Mouse (Mus musculus) lung, postnatal 0 days (tissue): ENCODE measurements around the gene Mpped1. TPM values are rescaled to one million over a fixed set of nuclear protein-coding genes. Genes with fewer than 3 reads are reported as not detected.
A peak's percentile ranks its signal among the peaks of the same experiment; 100 is the strongest.

ENCODE experiments used
- ATAC-seq: fragments of 200-750 bp; cut with Nextera tagmentation; 2 replicates; pipeline ENCODE4 v1.8.0; 2017; ENCODE audit warnings: moderate library complexity
- DNase-seq: peaks from one replicate; pipeline ENCODE4 v3.0.0-alpha.2; 2016; ENCODE audit warnings: low spot score
- H3K27ac ChIP-seq: fragments of 300-500 bp; sonication (generic); 2 replicates; pipeline ENCODE4 v1.5.1; 2014; ENCODE audit warnings: antibody characterized with exemption, mild to moderate bottlenecking, low read length, mixed read lengths
- H3K27me3 ChIP-seq: fragments of 300-500 bp; sonication (generic); replicated peaks from 2 replicates; pipeline ENCODE4 v1.6.1; 2014; ENCODE audit warnings: low read length, mixed read lengths; ENCODE audit not compliant: insufficient read depth
- H3K36me3 ChIP-seq: fragments of 300-500 bp; sonication (generic); 2 replicates; pipeline ENCODE4 v1.6.1; 2014; ENCODE audit warnings: low read length, mixed read lengths; ENCODE audit not compliant: insufficient read depth
- H3K4me1 ChIP-seq: fragments of 300-500 bp; sonication (generic); 2 replicates; pipeline ENCODE4 v1.6.1; 2014; ENCODE audit warnings: antibody characterized with exemption, low read depth, low read length, mixed read lengths; ENCODE audit not compliant: insufficient read depth
- H3K4me2 ChIP-seq: fragments of 300-500 bp; sonication (generic); replicated peaks from 2 replicates; pipeline ENCODE4 v1.6.1; 2014; ENCODE audit warnings: low read depth, mild to moderate bottlenecking, low read length, moderate library complexity, mixed read lengths
- H3K4me3 ChIP-seq: fragments of 300-500 bp; sonication (generic); 2 replicates; pipeline ENCODE4 v1.5.1; 2014; ENCODE audit warnings: low read depth, low read length
- H3K9ac ChIP-seq: fragments of 300-500 bp; sonication (generic); replicated peaks from 2 replicates; pipeline ENCODE4 v1.6.1; 2014; ENCODE audit warnings: low read depth, mild to moderate bottlenecking
- H3K9me3 ChIP-seq: fragments of 300-500 bp; sonication (generic); 2 replicates; pipeline ENCODE4 v1.6.1; 2016; ENCODE audit warnings: low read length, mixed read lengths
- CTCF ChIP-seq: IDR thresholded peaks from 2 replicates; pipeline ENCODE4 v1.5.1; 2016; ENCODE audit warnings: antibody characterized with exemption, mild to moderate bottlenecking
- EP300 ChIP-seq: IDR thresholded peaks from 2 replicates; pipeline ENCODE4 v1.6.1; 2016; ENCODE audit warnings: antibody characterized with exemption, mild to moderate bottlenecking, control low read depth
- WGBS: fragments of 180-500 bp; shearing (Covaris S2); extraction: QIAGEN DNeasy Blood & Tissue Kit; methylation state at CpG from one replicate; pipeline ENCODE4 v1.1.7; 2014; 5-methylcytosine and 5-hydroxymethylcytosine counted together
- polyA plus RNA-seq: library from polyadenylated mRNA; unstranded; fragments of >200 nt; fragmentation: Nextera tagmentation; extraction: Ambion mirVana; gene quantifications from 2 replicates; pipeline ENCODE4 v1.2.1, GENCODE M21; 2015

The Mpped1 gene
- polyA plus RNA-seq, 1 experiment from 2014 or later = not detected

- Histone ChIP-seq H3K9ac (no peak overlapping the region), H3K27me3 (no peaks in the 10 kb centered on the region), H3K36me3 (no peaks in the 10 kb centered on the region), H3K9me3 (no peaks in the 10 kb centered on the region), H3K4me2 (no peak overlapping the region), H3K4me3 (no peak overlapping the region), H3K27ac (no peak overlapping the region), H3K4me1 (no peaks in the 10 kb centered on the region)
- no peak for TF ChIP-seq CTCF
- no peak for TF ChIP-seq EP300
- no peak for ATAC-seq
- 85% methylated on average over 9 of the region's 9 CpGs for WGBS
- no peak for DNase-seq
Observed at GRCm38 (mm10) chr15:83884291-83884690, 105.0 kb downstream of the Mpped1 start.

- TF ChIP-seq CTCF (no peak), EP300 (no peak)
- 81% methylated on average over 15 of the region's 15 CpGs for WGBS
- Histone ChIP-seq H3K27me3 (no peaks in the 10 kb centered on the region), H3K9ac (no peak overlapping the region), H3K9me3 (no peaks in the 10 kb centered on the region), H3K4me3 (no peak overlapping the region), H3K4me2 (no peak overlapping the region), H3K27ac (no peak overlapping the region), H3K36me3 (no peaks in the 10 kb centered on the region), H3K4me1 (no peaks in the 10 kb centered on the region)
- DNase-seq (no peak), ATAC-seq (no peak)
Observed at GRCm38 (mm10) chr15:83892871-83893270, 113.6 kb downstream of the Mpped1 start.

GRCm38 (mm10) chr15:83894261-83894660, 115.0 kb downstream of the Mpped1 start:
- no peaks in the 10 kb centered on the region for H3K36me3 ChIP-seq
- 74% methylated on average over 7 of the region's 7 CpGs for WGBS
- no peak for ATAC-seq
- H3K9me3 ChIP-seq = no peaks in the 10 kb centered on the region
- no peak for DNase-seq
- no peak overlapping the region for H3K9ac ChIP-seq
- H3K27ac ChIP-seq = no peak overlapping the region
- TF ChIP-seq CTCF (no peak), EP300 (no peak)
- no peak overlapping the region for H3K4me2 ChIP-seq
- H3K4me1 ChIP-seq = no peaks in the 10 kb centered on the region
- no peak overlapping the region for H3K4me3 ChIP-seq
- no peaks in the 10 kb centered on the region for H3K27me3 ChIP-seq

GRCm38 (mm10) chr15:83896011-83896410, 116.7 kb downstream of the Mpped1 start:
- no peaks in the 10 kb centered on the region for H3K9me3 ChIP-seq
- no peak for TF ChIP-seq EP300
- no peak for TF ChIP-seq CTCF
- H3K4me1 ChIP-seq = no peaks in the 10 kb centered on the region
- H3K9ac ChIP-seq = no peak overlapping the region
- DNase-seq = no peak
- H3K27ac ChIP-seq = no peak overlapping the region
- H3K4me3 ChIP-seq = no peak overlapping the region
- H3K27me3 ChIP-seq = no peaks in the 10 kb centered on the region
- no peak for ATAC-seq
- H3K4me2 ChIP-seq = no peak overlapping the region
- H3K36me3 ChIP-seq = no peaks in the 10 kb centered on the region
- 37% methylated on average over 9 of the region's 9 CpGs for WGBS

GRCm38 (mm10) chr15:83897286-83897685, 118.0 kb downstream of the Mpped1 start:
- Histone ChIP-seq H3K4me3 (no peak overlapping the region), H3K27me3 (no peaks in the 10 kb centered on the region), H3K9ac (no peak overlapping the region), H3K9me3 (no peaks in the 10 kb centered on the region), H3K36me3 (no peaks in the 10 kb centered on the region), H3K4me2 (no peak overlapping the region), H3K27ac (no peak overlapping the region), H3K4me1 (no peaks in the 10 kb centered on the region)
- TF ChIP-seq CTCF = no peak
- no peak for TF ChIP-seq EP300
- no peak for ATAC-seq
- DNase-seq = no peak
- 57% methylated on average over 9 of the region's 9 CpGs for WGBS

GRCm38 (mm10) chr15:83906472-83906871, 127.2 kb downstream of the Mpped1 start:
- peak; percentile 11 for DNase-seq
- no peaks in the 10 kb centered on the region for H3K27me3 ChIP-seq
- H3K36me3 ChIP-seq = no peaks in the 10 kb centered on the region
- TF ChIP-seq CTCF (no peak), EP300 (no peak)
- H3K9ac ChIP-seq = no peak overlapping the region
- no peaks in the 10 kb centered on the region for H3K9me3 ChIP-seq
- no peak overlapping the region for H3K4me3 ChIP-seq
- ATAC-seq = no peak
- H3K4me1 ChIP-seq = no peaks in the 10 kb centered on the region
- 81% methylated on average over 13 of the region's 13 CpGs for WGBS
- no peak overlapping the region for H3K27ac ChIP-seq
- H3K4me2 ChIP-seq = no peak overlapping the region

Other genes starting within 250 kb of the Mpped1 start
- gene Tspo, start 215.9 kb upstream of the Mpped1 start, polyA plus RNA-seq = 343 and 439 TPM in 2 replicates
- 22.8 and 24.7 TPM in 2 replicates for gene Mcat, start 215.7 kb upstream of the Mpped1 start, polyA plus RNA-seq
- 12.3 TPM in 2 replicates for gene Ttll12, start 184.3 kb upstream of the Mpped1 start, polyA plus RNA-seq
- gene Scube1, start 54.4 kb upstream of the Mpped1 start, polyA plus RNA-seq = 1.6 and 1.9 TPM in 2 replicates